Mouse (Mus musculus): ENCODE results near the gene Creld1.

Creld1 gene

GRCm38 (mm10) chr6:113505689-113506088 is 22.6 kb downstream of the Creld1 start:
- no peak for ATAC-seq (ENCODE audit: insufficient number of reproducible peaks, low FRiP score, low TSS enrichment)

GRCm38 (mm10) chr6:113507130-113507529 is 24.0 kb downstream of the Creld1 start:
- no peak for ATAC-seq (ENCODE audit: insufficient number of reproducible peaks, low FRiP score, low TSS enrichment)

GRCm38 (mm10) chr6:113508272-113508946 is 25.3 kb downstream of the Creld1 start:
- ATAC-seq (ENCODE audit: insufficient number of reproducible peaks, low FRiP score, low TSS enrichment) = no peak

- peak; percentile 95 for ATAC-seq (ENCODE audit: insufficient number of reproducible peaks, low FRiP score, low TSS enrichment)
These were observed 25.8 kb downstream of the Creld1 start for GRCm38 (mm10) chr6:113508947-113509280.

GRCm38 (mm10) chr6:113513944-113514343 is 30.8 kb downstream of the Creld1 start:
- ATAC-seq (ENCODE audit: insufficient number of reproducible peaks, low FRiP score, low TSS enrichment) = no peak

GRCm38 (mm10) chr6:113514600-113514999 is 31.5 kb downstream of the Creld1 start:
- ATAC-seq (ENCODE audit: insufficient number of reproducible peaks, low FRiP score, low TSS enrichment) = no peak

- ATAC-seq (ENCODE audit: insufficient number of reproducible peaks, low FRiP score, low TSS enrichment) = no peak
These were observed 34.5 kb downstream of the Creld1 start for GRCm38 (mm10) chr6:113517434-113518080.

- ATAC-seq (ENCODE audit: insufficient number of reproducible peaks, low FRiP score, low TSS enrichment) = no peak
These were observed 39.2 kb downstream of the Creld1 start for GRCm38 (mm10) chr6:113522310-113522709.

- ATAC-seq (ENCODE audit: insufficient number of reproducible peaks, low FRiP score, low TSS enrichment) = no peak
These were observed 40.3 kb downstream of the Creld1 start for GRCm38 (mm10) chr6:113523420-113523819.

GRCm38 (mm10) chr6:113530932-113531839 is 48.1 kb downstream of the Creld1 start, which contains the start of the genes Emc3 and Fancd2:
TSS of gene Emc3 (minus strand) at chr6:113531652.
TSS of gene Fancd2 (plus strand) at chr6:113531682.
- ATAC-seq (ENCODE audit: insufficient number of reproducible peaks, low FRiP score, low TSS enrichment) = peak; percentile 76; the same call in 1 of the 2 replicates

- ATAC-seq (ENCODE audit: insufficient number of reproducible peaks, low FRiP score, low TSS enrichment) = no peak
These were observed 48.8 kb downstream of the Creld1 start for GRCm38 (mm10) chr6:113531840-113532404.

- no peak for ATAC-seq (ENCODE audit: insufficient number of reproducible peaks, low FRiP score, low TSS enrichment)
These were observed 51.8 kb downstream of the Creld1 start for GRCm38 (mm10) chr6:113534886-113535285.

GRCm38 (mm10) chr6:113541610-113542009 is 58.5 kb downstream of the Creld1 start:
- no peak for ATAC-seq (ENCODE audit: insufficient number of reproducible peaks, low FRiP score, low TSS enrichment)

All from cerebellum, adult (tissue).